Mouse (Mus musculus) testis, adult 2 months (tissue): ENCODE results near the gene Nab2. TPM values are rescaled to one million over a fixed set of nuclear protein-coding genes. Genes with fewer than 3 reads are reported as not detected.

Experiments
- H3K27ac ChIP-seq: fragments of 200-500 bp; 2 replicates; pipeline ENCODE4 v1.5.1; 2012; ENCODE audit warnings: low read depth, low read length; ENCODE audit not compliant: control insufficient read depth, insufficient read depth
- H3K27me3 ChIP-seq: fragments of 200-500 bp; 2 replicates; pipeline ENCODE4 v1.6.1; 2012; ENCODE audit warnings: mild to moderate bottlenecking, low read length, moderate library complexity; ENCODE audit not compliant: control insufficient read depth, insufficient read depth
- H3K36me3 ChIP-seq: fragments of 200-500 bp; 2 replicates; pipeline ENCODE4 v1.6.1; 2012; ENCODE audit warnings: mild to moderate bottlenecking, low read length; ENCODE audit not compliant: control insufficient read depth, insufficient read depth
- H3K4me1 ChIP-seq: fragments of 200-500 bp; 2 replicates; pipeline ENCODE4 v1.6.1; 2012; ENCODE audit warnings: low read length; ENCODE audit not compliant: control insufficient read depth, insufficient read depth
- H3K4me3 ChIP-seq: fragments of 200-500 bp; 2 replicates; pipeline ENCODE4 v1.5.1; 2012; ENCODE audit warnings: low read depth, mild to moderate bottlenecking, low read length, moderate library complexity, mixed read lengths; ENCODE audit not compliant: control insufficient read depth
- CTCF ChIP-seq: fragments of 200-500 bp; IDR thresholded peaks from 2 replicates; pipeline ENCODE4 v1.5.1; 2012; ENCODE audit warnings: low read depth, mild to moderate bottlenecking, inconsistent platforms, low read length, moderate library complexity; ENCODE audit not compliant: control insufficient read depth, insufficient read depth, insufficient replicate concordance
- POLR2A ChIP-seq: fragments of 200-500 bp; IDR thresholded peaks from 2 replicates; pipeline ENCODE4 v1.6.1; 2012; ENCODE audit warnings: low read depth, mild to moderate bottlenecking, inconsistent platforms, low read length, moderate library complexity; ENCODE audit not compliant: control insufficient read depth
- polyA plus RNA-seq: library from polyadenylated mRNA; depleted of rRNA; stranded (reverse); fragments of >200 nt; gene quantifications from 2 replicates; pipeline ENCODE4 v1.2.3, GENCODE M21; 2012

Gene Nab2
- polyA plus RNA-seq, 1 experiment: 24.6 TPM

DNA sequence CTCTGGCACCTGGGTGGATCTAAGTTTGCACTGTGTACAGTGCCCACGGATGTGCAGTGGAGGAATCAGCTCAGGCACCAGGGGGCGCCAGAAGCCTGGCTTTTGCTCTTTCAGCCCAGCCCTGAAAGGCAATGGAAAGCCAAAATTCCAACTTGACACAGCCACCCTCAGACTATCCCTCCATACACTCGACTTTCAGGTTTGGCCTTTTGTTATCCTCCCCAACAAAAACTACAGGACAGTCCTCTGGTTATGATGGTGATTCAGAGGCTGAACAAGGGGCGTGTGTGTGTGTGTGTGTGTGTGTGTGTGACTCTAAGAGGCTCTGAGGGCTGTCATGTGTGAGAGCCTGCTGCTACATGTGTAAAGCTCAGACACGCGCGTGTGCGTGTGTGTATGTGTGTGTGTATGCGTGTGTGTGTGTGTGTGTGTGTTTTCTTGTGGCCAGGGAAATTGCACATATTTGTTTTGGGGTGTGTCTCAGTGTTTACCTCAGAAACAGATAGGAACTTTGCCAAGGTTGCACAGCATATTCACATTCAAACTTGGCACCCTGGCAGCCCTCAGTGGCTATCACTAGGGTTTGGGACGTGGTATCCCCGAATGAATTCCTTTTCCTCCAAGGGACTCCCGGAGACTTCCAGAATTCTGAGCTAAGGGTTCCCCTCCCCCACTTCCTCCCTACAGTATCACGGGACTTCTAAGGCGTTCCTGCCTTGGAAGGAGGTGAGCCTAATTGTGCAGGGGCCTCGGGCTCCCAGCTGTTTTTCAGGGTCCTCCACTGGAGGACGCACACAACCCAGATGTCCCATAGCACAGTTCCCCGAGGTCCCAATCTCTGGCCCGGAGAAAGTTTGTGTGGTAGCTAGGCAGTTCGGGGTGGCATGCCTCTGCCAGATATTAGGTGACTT lies 26.3 kb downstream of the Nab2 start:
- peak overlapping the region; percentile 86 for H3K27ac ChIP-seq
- peaks cover 18% of the 10 kb centered on the region for H3K4me1 ChIP-seq
- peak overlapping the region; percentile 81 for H3K4me3 ChIP-seq
- TF ChIP-seq POLR2A (no peak), CTCF (peak; percentile 84; the same call in 1 of the 2 replicates)
- H3K27me3 ChIP-seq: peaks cover 3% of the 10 kb centered on the region; the same call in 1 of the 2 replicates
- H3K36me3 ChIP-seq: no peaks in the 10 kb centered on the region

GRCm38 (mm10) chr10:127640421-127640820 lies 27.9 kb downstream of the Nab2 start:
- no peaks in the 10 kb centered on the region for H3K36me3 ChIP-seq
- TF ChIP-seq POLR2A: no peak
- no peak for TF ChIP-seq CTCF
- H3K27me3 ChIP-seq: peaks cover 3% of the 10 kb centered on the region; the same call in 1 of the 2 replicates
- H3K4me3 ChIP-seq: no peak overlapping the region
- peaks cover 18% of the 10 kb centered on the region for H3K4me1 ChIP-seq
- no peak overlapping the region for H3K27ac ChIP-seq

- H3K27ac ChIP-seq: no peak overlapping the region
- H3K4me3 ChIP-seq: no peak overlapping the region
- no peak for TF ChIP-seq POLR2A
- TF ChIP-seq CTCF: no peak
Observed at GRCm38 (mm10) chr10:127632668-127633271, 35.6 kb downstream of the Nab2 start.

GRCm38 (mm10) chr10:127631261-127632214 lies 36.8 kb downstream of the Nab2 start:
- Histone ChIP-seq H3K4me3 (no peak overlapping the region), H3K27me3 (no peaks in the 10 kb centered on the region), H3K36me3 (no peaks in the 10 kb centered on the region), H3K27ac (no peak overlapping the region), H3K4me1 (no peaks in the 10 kb centered on the region)
- TF ChIP-seq POLR2A (no peak), CTCF (no peak)

More at GRCm38 (mm10) chr10:127632668-127633271, 35.6 kb downstream of the Nab2 start:
- Histone ChIP-seq H3K27me3 (no peaks in the 10 kb centered on the region), H3K4me1 (no peaks in the 10 kb centered on the region), H3K36me3 (no peaks in the 10 kb centered on the region)

DNA sequence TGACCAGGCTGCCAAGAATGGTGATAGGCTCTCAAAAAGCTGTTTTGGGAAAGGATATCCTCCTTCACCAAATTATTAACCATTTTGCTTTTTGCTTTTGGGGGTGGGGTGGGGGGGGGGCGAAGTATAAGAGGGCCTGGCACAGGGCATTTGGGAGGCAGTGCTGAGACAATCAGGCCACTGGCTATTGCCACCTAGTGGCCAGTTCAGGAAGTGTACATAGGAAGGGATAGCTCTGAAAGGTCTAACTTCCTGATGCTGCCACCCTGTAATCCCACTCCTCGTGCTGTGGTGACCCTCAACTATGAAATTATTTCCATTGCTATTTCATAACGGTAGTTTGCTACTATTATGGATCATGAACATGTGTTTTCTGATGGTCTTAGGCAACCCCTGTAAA lies 41.9 kb downstream of the Nab2 start:
- H3K27me3 ChIP-seq: no peaks in the 10 kb centered on the region
- no peaks in the 10 kb centered on the region for H3K36me3 ChIP-seq
- H3K4me1 ChIP-seq: no peaks in the 10 kb centered on the region
- H3K27ac ChIP-seq: no peak overlapping the region
- peak overlapping the region; percentile 33; the same call in 1 of the 2 replicates for H3K4me3 ChIP-seq
- no peak for TF ChIP-seq POLR2A
- TF ChIP-seq CTCF: peak; percentile 57; the same call in 1 of the 2 replicates

DNA sequence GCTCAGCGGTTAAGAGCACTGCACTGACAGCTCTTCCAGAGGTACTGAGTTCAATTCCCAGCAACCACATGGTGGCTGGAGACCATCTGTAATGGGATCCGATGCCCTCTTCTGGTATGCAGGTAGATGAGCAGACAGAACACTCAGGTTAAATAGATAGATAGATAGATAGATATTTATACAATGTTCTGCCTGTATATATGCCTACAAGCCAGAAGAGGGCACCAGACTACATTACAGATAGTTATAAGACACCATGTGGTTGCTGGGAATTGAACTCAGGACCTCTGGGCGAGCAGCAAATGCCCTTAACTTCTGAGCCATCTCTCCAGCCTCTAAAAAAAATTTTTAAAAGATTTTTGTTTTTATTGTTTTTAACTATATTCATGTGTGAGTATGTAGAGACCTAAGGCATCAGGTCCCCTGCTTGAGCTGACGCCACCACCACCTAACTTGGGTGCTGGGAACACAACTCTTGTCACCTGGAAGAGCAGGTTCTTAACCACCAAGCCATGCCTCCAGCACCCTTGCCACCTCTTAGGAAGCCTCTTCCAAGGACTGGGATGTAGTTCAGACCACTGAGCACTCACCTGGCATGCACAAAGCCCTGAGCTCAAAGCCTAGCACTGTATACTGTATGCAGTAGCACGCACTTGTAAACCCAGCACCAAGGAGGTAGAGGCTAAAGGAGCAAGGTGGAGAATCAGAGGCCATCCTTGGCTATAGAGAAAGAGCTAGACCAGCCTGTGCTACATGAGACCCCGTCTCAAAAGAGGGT lies 44.7 kb downstream of the Nab2 start:
- no peak for TF ChIP-seq CTCF
- no peak for TF ChIP-seq POLR2A
- no peak overlapping the region for H3K4me3 ChIP-seq
- H3K27me3 ChIP-seq: no peaks in the 10 kb centered on the region; the same call in 1 of the 2 replicates
- no peak overlapping the region for H3K27ac ChIP-seq
- H3K36me3 ChIP-seq: no peaks in the 10 kb centered on the region
- H3K4me1 ChIP-seq: peaks cover 8% of the 10 kb centered on the region
